In genomic region chr4:115857293-115857883, GRCm38 (mm10) we compare ENCODE assay signal across 1 mouse cellular context.
TF ChIP-seq lines count a peak whose summit lies in the region.

No protein-coding gene starts in this region.

TF ChIP-seq in CH12.LX, 34 proteins besides CTCF, POLR2A, EP300 and RAD21 (continued from another document):
- peak; percentile 61; the same call in 1 of the 2 replicates for TF ChIP-seq CHD1 (IDR thresholded peaks at IDR 0.05; ENCODE audit: low read depth, low read length)
- no peak for TF ChIP-seq PAX5 (IDR thresholded peaks at IDR 0.05; ENCODE audit: low read length)
- no peak for TF ChIP-seq ZC3H11A (IDR thresholded peaks at IDR 0.05; ENCODE audit: low read depth, low read length)
- 0 out of 2 replicates have a peak, but pooled peaks have one; percentile 65 for TF ChIP-seq RCOR1 (conservative IDR thresholded peaks at IDR 0.05; ENCODE audit: low read depth, low read length)
- peak; percentile 48; the same call in 1 of the 2 replicates for TF ChIP-seq ELF1 (IDR thresholded peaks at IDR 0.05; ENCODE audit: low read depth, low read length)
- TF ChIP-seq ETS1 (conservative IDR thresholded peaks at IDR 0.05; ENCODE audit: low read depth, low read length), result peak; percentile 92
- TF ChIP-seq KAT2A (IDR thresholded peaks at IDR 0.05; ENCODE audit: insufficient replicate concordance, low read length), result 0 out of 2 replicates have a peak, but pooled peaks have one; percentile 38
